Mouse (Mus musculus): ENCODE data around the gene Gm42878. TPM values are rescaled to one million over a fixed set of nuclear protein-coding genes. Genes with fewer than 3 reads are reported as not detected.
"Not testable (repeated sequence)": the region's sequence is repeated elsewhere in the genome, so short reads cannot be mapped to it uniquely, and the experiment has no call there.

Gm42878 gene
- polyA plus RNA-seq, 1 experiment from 2014 or later, result not detected

DNA sequence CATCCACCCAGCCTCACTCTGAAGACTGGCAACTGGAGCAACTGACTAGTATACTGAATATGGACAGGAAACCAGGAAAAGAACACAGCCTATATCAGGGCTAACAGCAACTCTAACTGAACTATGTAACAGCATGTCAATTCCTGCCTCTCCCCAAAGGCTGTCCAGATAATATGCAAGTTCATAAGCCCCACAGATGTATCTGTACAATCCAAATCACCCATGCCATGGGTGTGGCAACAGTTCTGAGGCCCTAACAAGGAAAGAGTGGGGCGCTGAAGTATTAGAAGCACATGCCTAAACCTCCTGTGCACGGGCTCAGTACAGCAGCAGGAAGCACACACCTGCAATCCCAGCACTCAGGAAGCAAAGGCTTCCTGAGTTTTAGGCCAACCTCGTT is 10.2 kb downstream of the Gm42878 start:
- Histone ChIP-seq H3K9me3 (ENCODE audit: control insufficient read depth) (no peaks in the 10 kb centered on the region), H3K36me3 (ENCODE audit: control insufficient read depth, insufficient read depth) (peaks cover 73% of the 10 kb centered on the region), H3K4me2 (replicated peaks; ENCODE audit: low read depth) (no peak overlapping the region), H3K4me1 (replicated peaks; ENCODE audit: control insufficient read depth, insufficient read depth, low read length) (no peaks in the 10 kb centered on the region), H3K27ac (ENCODE audit: low read depth, low read length) (no peak overlapping the region), H3K4me3 (ENCODE audit: low read depth, low read length) (no peak overlapping the region), H3K9ac (ENCODE audit: low read depth, low read length) (no peak overlapping the region), H3K27me3 (replicated peaks; ENCODE audit: control insufficient read depth, insufficient read depth, low read length) (no peaks in the 10 kb centered on the region)
- TF ChIP-seq CTCF (IDR thresholded peaks at IDR 0.05; ENCODE audit: low read depth), result no peak
- peak; percentile 25; the same call in 1 of the 2 replicates for ATAC-seq
- 69% methylated on average over 3 of the region's 3 CpGs for WGBS

DNA sequence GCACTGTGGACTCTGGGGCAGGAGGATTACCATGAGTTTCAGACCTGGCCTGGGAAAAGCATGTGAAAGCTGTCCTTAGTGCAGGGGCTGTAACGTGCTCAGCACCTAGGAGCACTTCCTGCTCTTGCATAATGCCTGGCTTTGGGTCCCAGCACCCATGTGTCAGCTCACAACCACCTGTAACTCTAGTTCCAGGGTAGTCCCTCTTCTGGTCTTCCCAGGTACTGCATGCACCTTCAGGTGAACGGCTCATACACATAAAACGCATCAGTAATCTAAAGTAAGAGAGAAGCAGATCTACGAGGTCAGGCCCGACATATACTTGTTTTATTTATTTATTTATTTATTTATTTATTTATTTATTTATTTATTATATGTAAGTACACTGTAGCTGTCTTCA is 10.8 kb downstream of the Gm42878 start:
- Histone ChIP-seq H3K36me3 (ENCODE audit: control insufficient read depth, insufficient read depth) (peaks cover 78% of the 10 kb centered on the region), H3K4me1 (replicated peaks; ENCODE audit: control insufficient read depth, insufficient read depth, low read length) (no peaks in the 10 kb centered on the region), H3K4me2 (replicated peaks; ENCODE audit: low read depth) (no peak overlapping the region), H3K27ac (ENCODE audit: low read depth, low read length) (no peak overlapping the region), H3K4me3 (ENCODE audit: low read depth, low read length) (no peak overlapping the region), H3K9me3 (ENCODE audit: control insufficient read depth) (no peaks in the 10 kb centered on the region), H3K27me3 (replicated peaks; ENCODE audit: control insufficient read depth, insufficient read depth, low read length) (no peaks in the 10 kb centered on the region), H3K9ac (ENCODE audit: low read depth, low read length) (no peak overlapping the region)
- peak; percentile 52; the same call in 1 of the 2 replicates for TF ChIP-seq CTCF (IDR thresholded peaks at IDR 0.05; ENCODE audit: low read depth)
- no peak for ATAC-seq
- WGBS, result 90% methylated on average over 5 of the region's 5 CpGs

DNA sequence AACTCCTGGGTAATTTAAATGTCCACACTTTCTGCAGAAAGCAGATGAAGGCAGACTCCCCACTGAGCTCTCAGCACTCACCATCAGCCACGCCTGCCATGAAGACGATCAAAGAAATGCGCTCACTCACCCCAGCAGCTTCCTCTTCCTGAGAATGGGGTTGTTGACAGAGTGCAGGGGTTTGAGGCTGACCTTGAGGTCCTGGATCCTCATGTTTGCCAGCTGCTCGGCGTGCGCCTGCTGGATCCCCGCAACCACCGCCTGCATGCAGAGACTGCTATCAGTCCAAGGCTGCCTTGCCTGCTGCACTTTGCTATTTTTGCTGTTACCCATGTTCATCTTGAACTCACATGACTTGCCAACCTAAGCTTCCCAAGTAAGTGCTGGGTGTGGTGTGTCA is 18.3 kb downstream of the Gm42878 start:
- Histone ChIP-seq H3K4me1 (replicated peaks; ENCODE audit: control insufficient read depth, insufficient read depth, low read length) (no peaks in the 10 kb centered on the region), H3K9ac (ENCODE audit: low read depth, low read length) (no peak overlapping the region), H3K9me3 (ENCODE audit: control insufficient read depth) (no peaks in the 10 kb centered on the region), H3K27ac (ENCODE audit: low read depth, low read length) (no peak overlapping the region), H3K4me2 (replicated peaks; ENCODE audit: low read depth) (no peak overlapping the region), H3K27me3 (replicated peaks; ENCODE audit: control insufficient read depth, insufficient read depth, low read length) (no peaks in the 10 kb centered on the region), H3K36me3 (ENCODE audit: control insufficient read depth, insufficient read depth) (peaks cover 76% of the 10 kb centered on the region), H3K4me3 (ENCODE audit: low read depth, low read length) (no peak overlapping the region)
- no peak for TF ChIP-seq CTCF (IDR thresholded peaks at IDR 0.05; ENCODE audit: low read depth)
- 75% methylated on average over 8 of the region's 8 CpGs for WGBS
- no peak for ATAC-seq

GRCm38 (mm10) chr5:121526526-121526925 is 18.8 kb downstream of the Gm42878 start:
- H3K9me3 ChIP-seq (ENCODE audit: control insufficient read depth), result no peaks in the 10 kb centered on the region
- ATAC-seq, result no peak
- no peak overlapping the region for H3K27ac ChIP-seq (ENCODE audit: low read depth, low read length)
- TF ChIP-seq CTCF (IDR thresholded peaks at IDR 0.05; ENCODE audit: low read depth), result no peak
- H3K4me3 ChIP-seq (ENCODE audit: low read depth, low read length), result no peak overlapping the region
- H3K4me2 ChIP-seq (replicated peaks; ENCODE audit: low read depth), result no peak overlapping the region
- H3K4me1 ChIP-seq (replicated peaks; ENCODE audit: control insufficient read depth, insufficient read depth, low read length), result no peaks in the 10 kb centered on the region
- H3K9ac ChIP-seq (ENCODE audit: low read depth, low read length), result no peak overlapping the region
- H3K27me3 ChIP-seq (replicated peaks; ENCODE audit: control insufficient read depth, insufficient read depth, low read length), result no peaks in the 10 kb centered on the region
- WGBS, result 88% methylated on average over 7 of the region's 7 CpGs
- H3K36me3 ChIP-seq (ENCODE audit: control insufficient read depth, insufficient read depth), result peaks cover 74% of the 10 kb centered on the region

DNA sequence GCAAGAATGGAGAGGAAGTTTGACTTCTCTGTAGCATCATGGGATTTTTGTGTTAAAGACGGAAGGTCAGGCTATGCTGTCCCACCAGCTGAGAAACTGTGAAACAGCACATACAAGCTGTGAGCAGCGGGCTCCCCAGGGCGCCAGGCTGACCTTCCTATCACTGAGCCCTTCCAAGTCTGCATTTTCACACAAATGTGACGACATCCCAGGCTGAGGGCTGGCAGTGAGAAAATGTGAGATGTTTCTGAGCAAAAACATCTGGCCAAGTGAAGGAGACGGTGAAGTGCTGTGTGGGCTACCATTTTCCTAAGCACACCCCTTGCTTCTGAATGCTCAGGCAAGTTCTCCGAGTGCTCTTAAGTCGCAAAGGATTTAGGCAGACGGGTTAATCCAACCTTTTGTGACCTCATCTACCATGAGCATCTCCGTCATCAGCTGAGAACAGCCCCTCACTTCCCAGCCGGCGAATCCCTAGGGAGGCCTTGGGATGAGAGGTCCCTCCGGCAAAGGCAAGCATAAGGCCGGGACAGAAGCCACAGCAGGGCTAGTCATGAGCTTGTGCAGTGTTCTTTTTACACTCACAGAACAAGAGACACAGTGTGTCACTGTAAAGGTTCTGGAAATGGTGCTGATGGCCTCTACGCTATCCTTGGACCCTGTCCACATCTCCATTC is 19.4 kb downstream of the Gm42878 start:
- Histone ChIP-seq H3K9me3 (ENCODE audit: control insufficient read depth) (no peaks in the 10 kb centered on the region), H3K27ac (ENCODE audit: low read depth, low read length) (no peak overlapping the region), H3K4me1 (replicated peaks; ENCODE audit: control insufficient read depth, insufficient read depth, low read length) (no peaks in the 10 kb centered on the region), H3K9ac (ENCODE audit: low read depth, low read length) (no peak overlapping the region), H3K36me3 (ENCODE audit: control insufficient read depth, insufficient read depth) (peaks cover 74% of the 10 kb centered on the region), H3K27me3 (replicated peaks; ENCODE audit: control insufficient read depth, insufficient read depth, low read length) (no peaks in the 10 kb centered on the region), H3K4me3 (ENCODE audit: low read depth, low read length) (no peak overlapping the region), H3K4me2 (replicated peaks; ENCODE audit: low read depth) (no peak overlapping the region)
- WGBS, result 87% methylated on average over 14 of the region's 14 CpGs
- no peak for TF ChIP-seq CTCF (IDR thresholded peaks at IDR 0.05; ENCODE audit: low read depth)
- no peak for ATAC-seq

DNA sequence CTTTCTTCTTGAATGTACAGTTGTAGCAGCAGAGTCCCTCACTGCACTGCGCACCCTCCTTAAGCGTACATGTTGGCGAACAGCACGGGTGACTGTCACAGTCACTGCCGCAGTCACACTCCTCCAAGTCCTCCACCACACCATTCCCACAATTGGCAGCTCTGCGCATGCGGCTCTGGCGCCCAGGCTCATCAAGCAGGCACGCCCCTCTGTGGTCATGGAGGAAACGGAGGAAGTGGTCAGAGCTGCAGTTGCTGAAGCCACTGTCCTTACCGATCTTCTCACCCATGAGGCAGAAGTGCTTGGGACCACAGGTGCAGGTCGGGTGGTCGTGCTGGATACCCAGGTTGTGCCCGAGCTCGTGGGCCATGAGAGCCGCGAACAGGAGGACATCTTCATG is 25.5 kb downstream of the Gm42878 start:
- H3K4me1 ChIP-seq (replicated peaks; ENCODE audit: control insufficient read depth, insufficient read depth, low read length); H3K9ac ChIP-seq (ENCODE audit: low read depth, low read length); ATAC-seq; H3K27ac ChIP-seq (ENCODE audit: low read depth, low read length); H3K9me3 ChIP-seq (ENCODE audit: control insufficient read depth); H3K4me3 ChIP-seq (ENCODE audit: low read depth, low read length); H3K27me3 ChIP-seq (replicated peaks; ENCODE audit: control insufficient read depth, insufficient read depth, low read length); H3K4me2 ChIP-seq (replicated peaks; ENCODE audit: low read depth): not testable (repeated sequence)
- peaks cover 34% of the 10 kb centered on the region for H3K36me3 ChIP-seq (ENCODE audit: control insufficient read depth, insufficient read depth)
- WGBS, result 90% methylated on average over 10 of the region's 17 CpGs

DNA sequence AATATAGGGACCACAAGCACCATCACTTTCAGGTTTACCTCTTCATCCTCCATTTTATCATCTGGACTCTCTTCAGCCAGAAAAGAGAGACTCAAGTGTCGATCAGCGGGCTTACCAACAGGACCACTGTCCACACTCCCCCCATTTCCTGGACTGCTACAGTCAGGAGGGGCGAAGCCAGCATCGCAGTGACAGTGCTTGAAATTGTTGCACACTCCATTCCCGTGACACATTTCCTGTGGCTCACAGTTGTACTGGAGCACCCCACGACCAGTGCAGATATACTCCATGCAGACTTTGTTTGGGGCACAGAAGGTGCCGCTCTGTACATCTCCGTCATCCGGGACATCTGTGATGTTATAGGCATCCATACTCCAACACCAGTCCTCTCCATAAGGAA is 26.3 kb downstream of the Gm42878 start:
- 89% methylated on average over 9 of the region's 9 CpGs for WGBS
- Histone ChIP-seq H3K27ac (ENCODE audit: low read depth, low read length) (no peak overlapping the region), H3K9ac (ENCODE audit: low read depth, low read length) (no peak overlapping the region), H3K4me3 (ENCODE audit: low read depth, low read length) (no peak overlapping the region), H3K27me3 (replicated peaks; ENCODE audit: control insufficient read depth, insufficient read depth, low read length) (no peaks in the 10 kb centered on the region), H3K4me2 (replicated peaks; ENCODE audit: low read depth) (no peak overlapping the region), H3K36me3 (ENCODE audit: control insufficient read depth, insufficient read depth) (peaks cover 26% of the 10 kb centered on the region), H3K9me3 (ENCODE audit: control insufficient read depth) (no peaks in the 10 kb centered on the region), H3K4me1 (replicated peaks; ENCODE audit: control insufficient read depth, insufficient read depth, low read length) (no peaks in the 10 kb centered on the region)
- no peak for ATAC-seq
- TF ChIP-seq CTCF (IDR thresholded peaks at IDR 0.05; ENCODE audit: low read depth), result no peak
